Mouse (Mus musculus) R1 (cell line): ENCODE data around the gene Aspscr1.

Experiments used
- DNase-seq: peaks from one replicate; pipeline ENCODE4 v3.0.0-alpha.2; 2018; ENCODE audit warnings: low read depth, low spot score

Aspscr1 gene

DNA sequence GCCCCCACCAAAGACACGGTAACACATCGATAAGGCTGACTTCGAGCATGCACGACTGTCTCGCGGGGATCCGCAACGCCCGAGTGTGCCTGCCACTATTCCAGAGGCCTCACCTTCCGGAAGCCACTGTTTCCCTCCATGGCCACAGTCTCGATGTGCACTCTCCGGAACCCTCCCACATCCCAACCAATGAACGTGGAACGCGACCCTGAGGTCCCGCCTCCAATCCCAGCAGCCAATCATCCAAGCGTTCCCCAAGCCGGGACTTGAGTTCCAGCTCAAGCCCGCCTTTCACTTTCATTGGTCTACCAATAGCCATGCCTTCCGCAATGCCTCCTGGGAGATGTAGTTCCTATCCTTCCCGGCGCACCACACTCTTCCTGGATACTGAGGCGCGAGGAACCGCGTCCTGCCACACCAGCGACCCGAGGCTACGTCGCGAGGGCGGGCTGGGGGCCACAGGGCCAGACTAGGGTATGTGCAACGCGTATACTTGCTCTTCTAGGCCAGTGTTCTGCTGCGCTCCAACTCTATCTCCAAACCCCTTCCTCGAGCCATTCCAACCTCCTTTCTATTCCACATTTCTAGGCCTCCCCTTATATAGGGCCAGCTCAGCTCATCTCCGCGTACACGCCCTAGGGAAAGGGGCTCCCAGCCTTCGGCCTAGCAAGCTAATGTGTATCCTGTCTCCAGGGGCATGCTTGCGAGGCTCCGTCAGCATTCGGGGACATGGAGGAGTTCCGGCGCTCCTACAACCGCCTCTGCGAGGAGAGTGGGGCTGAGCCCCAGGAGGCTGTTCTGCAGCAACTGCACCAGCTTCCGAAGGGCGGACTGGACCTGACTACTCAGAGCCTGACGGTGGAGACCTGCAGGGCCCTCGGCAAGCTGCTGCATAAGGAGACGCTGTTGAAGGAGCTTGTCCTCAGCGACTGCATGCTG is 41.1 kb downstream of the Aspscr1 start, which contains the start of the genes Cenpx and Lrrc45:
Gene Cenpx (minus strand): TSS at position 159 of the 939 bp plus-strand sequence.
Gene Lrrc45 (plus strand): TSS at position 346 of the 939 bp plus-strand sequence.
- DNase-seq, result peak; percentile 100

DNA sequence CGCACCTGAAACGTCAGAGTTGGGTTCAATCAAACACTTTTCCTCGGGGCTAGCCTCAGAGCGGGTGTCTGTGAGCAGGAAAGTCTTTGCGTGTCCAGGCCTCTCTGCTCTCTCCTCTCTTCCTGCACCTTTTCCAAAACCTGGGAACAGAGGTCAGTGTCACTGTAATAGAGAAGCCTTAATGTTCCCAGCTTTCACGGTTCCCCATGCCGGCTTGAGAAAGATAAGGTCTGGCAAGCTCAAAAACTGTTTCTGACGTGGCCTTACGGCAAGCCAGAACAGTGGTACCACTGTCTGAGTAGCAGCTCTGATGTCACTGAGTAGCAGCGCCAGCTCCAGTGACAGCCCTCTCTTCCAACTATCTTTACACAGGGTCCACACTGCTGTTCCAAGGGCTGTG is 41.8 kb downstream of the Aspscr1 start:
- no peak for DNase-seq

DNA sequence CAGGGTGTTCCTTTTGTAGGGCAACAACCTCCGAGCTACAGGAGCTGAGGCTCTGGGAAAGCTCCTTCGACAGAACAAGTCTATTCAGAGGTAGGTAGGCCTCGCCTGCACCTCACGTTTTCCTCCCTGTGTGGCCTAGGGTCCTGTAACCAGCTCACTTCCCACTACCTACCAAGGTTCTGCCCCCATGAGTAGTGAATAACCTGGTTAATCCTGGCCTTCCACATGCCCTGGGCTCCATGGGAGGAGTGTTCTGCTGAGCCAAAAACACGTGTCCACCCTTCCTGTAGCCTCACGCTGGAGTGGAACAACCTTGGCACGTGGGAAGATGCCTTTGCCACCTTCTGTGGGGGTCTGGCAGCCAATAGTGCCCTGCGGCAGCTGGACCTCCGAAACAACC is 42.4 kb downstream of the Aspscr1 start:
- no peak for DNase-seq

- no peak for DNase-seq
Measured at GRCm38 (mm10) chr11:120719242-120719641, 46.5 kb downstream of the Aspscr1 start.

DNA sequence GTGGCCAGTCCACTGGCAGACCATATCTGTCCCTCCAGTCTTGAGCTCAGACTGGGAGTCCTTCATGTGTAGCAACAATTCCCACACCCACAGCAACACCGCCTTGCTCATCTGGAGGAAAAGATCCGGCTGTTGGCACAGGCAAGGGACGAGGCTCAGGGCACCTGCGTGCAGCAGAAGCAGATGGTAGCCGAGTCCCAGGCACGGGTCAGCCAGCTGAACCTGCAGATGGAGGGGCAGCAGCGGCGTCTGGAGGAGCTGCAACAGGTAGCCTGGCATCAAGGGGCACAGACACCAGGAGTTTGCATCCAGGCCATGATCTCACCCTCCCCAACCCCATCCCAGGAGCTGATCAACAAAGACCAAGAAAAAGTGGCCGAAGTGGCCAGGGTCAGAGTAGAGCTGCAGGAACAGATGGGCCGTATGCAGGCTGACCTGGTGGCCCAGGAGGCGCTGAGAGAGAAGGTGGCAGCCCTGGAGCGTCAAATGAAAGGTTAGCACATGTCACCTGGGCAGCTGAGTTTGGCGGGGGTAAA is 47.1 kb downstream of the Aspscr1 start:
- DNase-seq, result no peak

DNA sequence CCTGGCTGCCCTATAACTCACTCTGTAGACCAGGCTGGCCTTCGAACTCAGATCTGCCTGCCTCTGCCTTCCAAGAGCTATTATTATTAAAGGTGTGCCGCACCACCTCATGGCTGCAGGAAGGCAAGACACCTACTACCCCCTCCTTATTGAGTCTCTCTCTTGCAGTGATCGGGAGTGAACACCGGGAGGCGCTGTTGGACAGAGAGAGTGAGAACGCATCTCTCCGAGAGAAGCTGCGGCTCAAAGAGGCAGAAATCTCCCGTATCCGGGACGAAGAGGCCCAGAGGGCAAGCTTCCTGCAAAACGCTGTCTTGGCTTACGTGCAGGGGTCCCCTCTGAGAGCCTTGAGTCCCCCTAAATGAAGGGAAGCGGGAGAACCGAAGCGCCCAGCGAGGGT is 47.7 kb downstream of the Aspscr1 start:
- peak; percentile 96 for DNase-seq

DNA sequence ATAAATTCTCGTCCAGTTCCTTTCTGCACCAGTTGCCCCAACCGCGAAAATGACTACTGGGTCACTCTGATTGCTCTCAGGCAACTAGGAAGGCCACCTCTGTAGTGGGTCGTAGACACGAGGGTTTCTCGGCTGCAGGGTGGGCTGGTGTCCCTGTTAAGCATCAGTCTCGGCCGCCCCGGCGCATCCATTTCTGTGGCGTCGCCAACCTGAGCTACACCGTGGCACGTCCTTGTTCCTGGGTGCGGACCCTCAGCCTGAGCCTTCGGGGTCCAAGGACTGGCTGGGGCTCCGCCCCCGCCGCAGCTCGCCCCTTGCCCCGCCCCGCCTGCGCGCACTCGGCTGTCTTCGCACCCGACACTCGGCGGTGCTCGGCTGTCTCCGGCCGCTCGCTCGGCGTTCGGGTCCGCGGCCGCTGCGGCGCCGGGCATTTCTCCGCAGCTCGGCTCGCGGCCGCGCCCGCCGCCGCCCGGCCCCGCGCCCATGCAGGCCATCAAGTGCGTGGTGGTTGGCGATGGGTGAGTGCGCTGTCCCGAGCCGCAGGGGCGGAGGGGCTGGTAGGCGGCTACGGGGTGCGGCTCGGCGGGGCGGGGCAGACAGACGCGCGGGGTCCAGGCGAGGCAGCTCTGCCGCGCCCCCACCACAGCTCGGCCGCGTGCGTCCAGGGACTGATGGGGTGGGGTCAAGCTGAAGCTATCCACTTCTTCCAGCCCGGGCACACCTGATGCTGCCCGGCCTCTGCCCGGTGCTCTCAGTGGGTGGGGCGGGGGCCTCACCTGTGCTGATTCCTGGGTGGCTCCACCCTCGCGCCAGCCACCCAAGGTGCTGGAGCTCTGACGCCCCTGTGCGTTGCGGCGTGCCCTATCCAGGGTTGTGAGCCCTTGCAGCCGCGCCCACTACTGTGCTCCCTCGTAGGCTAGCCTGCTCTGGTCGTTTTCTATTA is 48.6 kb downstream of the Aspscr1 start, which contains the start of gene Rac3:
Gene Rac3 (plus strand): TSS at position 347 of the 943 bp plus-strand sequence.
- peak; percentile 77 for DNase-seq

GRCm38 (mm10) chr11:120722067-120722630 is 49.4 kb downstream of the Aspscr1 start:
- no peak for DNase-seq

DNA sequence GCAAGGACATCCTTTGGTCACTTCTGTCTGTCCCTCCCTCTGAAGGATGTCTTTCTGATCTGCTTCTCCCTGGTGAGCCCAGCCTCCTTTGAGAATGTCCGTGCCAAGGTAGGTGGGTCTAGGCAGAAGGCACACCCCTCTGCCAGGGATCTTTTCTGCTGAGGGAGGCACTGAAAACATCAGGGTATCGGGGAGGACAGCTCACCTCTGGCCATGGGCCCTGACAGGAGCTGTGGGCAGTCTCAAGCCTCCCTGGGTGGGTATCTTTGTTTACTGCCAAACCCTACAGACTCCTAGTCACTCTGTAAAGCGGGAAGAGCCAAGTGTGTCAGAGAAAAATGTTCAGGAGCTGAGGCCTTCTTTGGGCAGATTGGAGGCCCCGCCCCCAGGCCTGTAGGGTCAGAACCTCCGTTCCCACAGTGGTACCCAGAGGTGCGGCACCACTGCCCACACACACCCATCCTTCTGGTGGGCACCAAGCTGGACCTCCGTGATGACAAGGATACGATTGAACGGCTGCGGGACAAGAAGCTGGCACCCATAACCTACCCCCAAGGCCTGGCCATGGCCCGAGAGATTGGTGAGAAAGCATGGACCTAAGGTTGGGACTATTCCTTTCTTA is 50.1 kb downstream of the Aspscr1 start:
- DNase-seq, result no peak

GRCm38 (mm10) chr11:120723509-120723908 is 50.7 kb downstream of the Aspscr1 start:
- no peak for DNase-seq

GRCm38 (mm10) chr11:120726243-120727168 is 53.7 kb downstream of the Aspscr1 start:
- DNase-seq, result peak; percentile 25

DNA sequence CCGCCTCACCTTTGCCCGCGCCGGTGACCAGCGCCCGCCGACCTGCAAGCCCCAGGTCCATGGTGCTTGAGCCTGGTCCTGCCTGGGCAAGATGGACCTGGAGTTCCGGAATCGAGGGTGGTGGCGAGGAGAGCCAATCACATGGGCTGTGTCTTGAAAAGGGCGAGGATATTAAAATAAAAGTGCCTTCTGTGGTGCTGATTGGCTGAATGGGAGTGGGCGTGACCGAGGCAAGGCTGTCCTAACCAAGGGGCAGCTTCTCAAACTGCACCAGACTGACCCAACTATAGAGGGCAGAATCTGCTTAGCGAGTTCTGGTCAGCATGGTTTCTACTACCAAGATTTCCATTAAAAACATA is 54.4 kb downstream of the Aspscr1 start, which contains the start of gene Dcxr:
Gene Dcxr (minus strand): TSS at position 113 of the 359 bp plus-strand sequence.
- peak; percentile 91 for DNase-seq

DNA sequence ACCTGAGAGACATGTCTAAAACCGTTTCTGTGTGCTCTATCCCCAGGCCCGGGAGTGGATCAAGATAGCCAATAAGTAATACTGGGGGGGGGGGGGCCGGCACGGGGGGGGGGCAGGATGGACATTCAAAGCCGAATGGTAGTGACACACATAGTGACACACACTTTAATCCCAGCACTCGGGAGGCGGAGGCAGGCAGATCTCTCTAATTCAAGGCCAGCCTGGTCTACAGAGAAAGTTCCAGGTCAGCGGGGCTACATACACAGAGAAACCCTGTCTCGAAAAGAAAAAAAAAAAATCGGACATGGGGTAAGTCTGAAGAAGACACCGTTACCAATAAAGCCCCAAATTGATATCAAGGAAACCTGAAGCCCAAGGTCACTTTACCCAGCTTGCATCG is 54.8 kb downstream of the Aspscr1 start:
- DNase-seq, result no peak

DNA sequence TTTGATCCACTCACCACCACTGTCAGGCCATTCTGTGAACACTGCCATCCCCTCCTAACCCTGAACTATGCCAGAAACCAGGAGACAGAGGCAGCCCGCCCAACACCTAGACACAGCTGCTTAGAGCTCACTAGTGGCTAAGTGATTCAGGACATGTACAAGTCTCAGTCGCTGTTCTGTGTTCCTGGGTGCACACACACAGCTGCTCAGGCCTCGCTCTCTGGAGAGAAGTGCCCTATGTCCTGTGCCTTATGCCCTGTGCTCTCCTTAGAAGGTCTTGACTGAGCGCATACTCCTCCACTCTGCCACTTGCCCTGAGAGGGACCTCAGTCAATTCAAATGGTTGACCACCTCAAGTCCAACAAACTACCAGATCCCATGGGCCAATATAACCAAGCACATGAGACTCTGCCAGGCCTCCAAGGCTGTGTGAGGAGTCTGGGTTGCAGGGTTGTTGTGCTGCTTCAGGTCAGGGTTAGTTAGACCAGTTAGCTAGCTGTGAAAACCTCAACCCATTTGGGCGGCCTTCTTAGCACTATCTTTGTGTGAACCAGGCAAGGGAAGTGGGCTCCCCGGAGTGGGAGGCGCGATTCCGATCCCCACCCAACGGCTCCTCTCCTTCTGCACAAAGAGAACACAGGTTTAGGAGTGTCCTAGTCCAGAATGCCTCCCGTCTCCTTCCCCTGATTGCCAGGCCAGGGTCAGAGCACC is 55.9 kb downstream of the Aspscr1 start:
- no peak for DNase-seq

DNA sequence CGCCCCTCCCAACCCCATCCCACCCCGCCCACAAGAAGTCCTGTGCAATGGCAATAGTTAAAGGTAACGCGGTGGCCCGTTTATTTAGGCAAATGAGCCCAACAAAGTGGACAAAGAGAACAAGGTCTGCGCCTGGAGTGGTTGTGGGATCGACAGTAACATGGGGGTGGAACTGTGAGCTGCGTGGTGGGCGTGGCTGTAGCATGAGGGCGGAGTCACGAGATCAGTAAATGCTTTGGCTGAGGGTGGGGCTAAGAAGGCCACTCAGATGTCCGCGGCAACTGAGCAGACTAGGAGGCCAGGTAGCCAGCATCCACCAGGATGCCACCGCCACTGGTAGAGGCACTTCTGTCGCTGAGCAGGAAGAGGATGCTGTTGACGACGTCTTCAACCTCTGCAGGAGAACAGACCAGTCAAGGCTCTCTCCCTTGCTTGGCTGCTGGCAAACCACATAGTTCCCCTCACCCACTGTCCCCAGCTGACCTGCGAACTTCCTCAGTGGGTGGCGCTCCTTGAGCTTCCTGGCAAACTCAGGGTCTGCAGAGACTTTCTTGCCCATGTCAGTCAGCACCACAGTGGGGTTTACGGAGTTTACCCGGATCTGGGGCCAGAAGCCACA is 56.8 kb downstream of the Aspscr1 start:
- peak; percentile 83 for DNase-seq

DNA sequence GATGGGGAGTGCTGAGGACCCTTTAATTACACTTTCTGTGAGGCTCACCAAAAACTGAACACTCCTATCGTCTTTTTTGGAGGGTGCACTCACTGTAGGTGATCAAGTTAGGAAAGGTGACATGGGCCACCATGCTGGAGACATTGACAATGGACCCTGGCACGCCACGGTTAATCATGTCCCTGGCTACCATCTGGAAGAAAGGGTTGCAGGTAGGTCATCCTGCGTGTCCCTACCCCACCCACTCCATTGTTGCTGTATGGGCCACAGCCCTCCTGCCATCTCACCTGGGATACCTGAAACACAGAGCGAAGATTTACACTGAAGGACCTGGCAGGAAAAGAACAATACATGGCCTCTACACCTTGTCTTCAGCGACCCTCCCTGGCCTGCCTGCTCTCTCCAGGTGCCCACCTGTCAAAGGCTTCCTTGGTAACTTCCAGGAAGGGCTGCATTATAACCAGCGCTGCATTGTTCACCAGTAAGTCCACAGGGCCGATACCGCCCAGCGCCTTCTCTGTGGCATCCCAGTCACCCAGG is 57.6 kb downstream of the Aspscr1 start:
- no peak for DNase-seq

DNA sequence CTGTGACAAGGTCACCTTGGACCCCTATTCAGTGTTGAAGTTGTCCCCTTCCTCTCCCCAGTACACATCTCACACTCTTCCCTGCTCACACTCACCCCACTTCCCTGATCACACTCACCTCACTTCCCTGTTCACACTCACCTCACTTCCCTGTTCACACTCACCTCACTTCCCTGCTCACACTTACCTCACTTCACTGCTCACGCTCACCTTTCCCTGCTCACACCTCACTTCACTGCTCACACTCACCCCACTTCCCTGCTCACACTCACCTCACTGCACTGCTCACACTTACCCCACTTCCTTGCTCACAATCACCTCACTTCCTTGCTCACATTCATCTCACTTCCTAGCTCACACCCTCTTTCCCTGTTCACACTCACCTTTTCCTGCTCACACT is 58.6 kb downstream of the Aspscr1 start:
- DNase-seq, result no peak
